Mouse (Mus musculus) layer of hippocampus, postnatal 10 days (tissue): ENCODE measurements around the gene Ttf2. TPM values are rescaled to one million over a fixed set of nuclear protein-coding genes. Genes with fewer than 3 reads are reported as not detected.

Experiments used
- DNase-seq, 2 experiments: peaks; one replicate each; pipeline ENCODE4 v3.0.0; 2021; ENCODE audit warnings: low spot score in 2 of 2
- total RNA-seq, 2 experiments: library from RNA; stranded (reverse); gene quantifications; 2 replicates each; pipeline ENCODE4 v1.2.3; 2021

Gene Ttf2
- total RNA-seq, 2 experiments from 2014 or later = 2.6 to 3.0 TPM

GRCm38 (mm10) chr3:100920611-100921140 lies 48.8 kb downstream of the Ttf2 start:
- no peak for DNase-seq

GRCm38 (mm10) chr3:100916844-100917243 lies 52.6 kb downstream of the Ttf2 start:
- no peak for DNase-seq

DNA sequence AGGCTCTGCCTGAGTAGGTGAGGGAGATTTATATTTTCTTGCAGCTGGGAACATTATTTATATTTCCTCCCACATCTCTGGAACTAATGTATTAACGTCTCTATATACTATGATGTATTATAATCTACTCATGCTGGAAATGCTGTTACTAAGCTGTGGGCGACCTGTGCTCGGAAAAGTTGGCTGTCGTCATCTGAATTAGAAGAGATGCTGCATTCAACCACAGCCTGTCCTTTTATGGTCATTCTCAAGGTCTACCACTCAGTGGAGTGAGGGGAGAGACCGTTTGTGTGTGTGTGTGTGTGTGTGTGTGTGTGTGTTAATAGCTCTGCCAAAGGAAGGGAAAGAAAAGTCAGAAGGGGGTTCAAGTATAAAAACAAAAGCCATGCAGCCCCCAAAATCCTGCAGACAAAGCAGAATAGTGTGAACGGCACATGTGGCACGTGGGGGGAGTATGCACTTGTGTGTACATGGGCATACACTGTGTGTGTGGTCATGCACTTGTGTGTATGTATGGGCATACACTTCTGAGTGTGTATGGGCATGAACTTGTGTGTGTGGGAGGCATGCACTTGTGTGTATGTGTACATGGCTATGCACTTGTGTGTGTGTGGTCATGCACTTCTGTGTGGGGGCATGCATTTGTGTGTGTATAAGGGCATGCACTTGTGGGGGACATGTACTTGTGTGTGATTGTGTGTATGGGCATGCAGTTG lies 57.8 kb downstream of the Ttf2 start:
- DNase-seq = no peak

GRCm38 (mm10) chr3:100911026-100911425 lies 58.4 kb downstream of the Ttf2 start:
- no peak for DNase-seq

DNA sequence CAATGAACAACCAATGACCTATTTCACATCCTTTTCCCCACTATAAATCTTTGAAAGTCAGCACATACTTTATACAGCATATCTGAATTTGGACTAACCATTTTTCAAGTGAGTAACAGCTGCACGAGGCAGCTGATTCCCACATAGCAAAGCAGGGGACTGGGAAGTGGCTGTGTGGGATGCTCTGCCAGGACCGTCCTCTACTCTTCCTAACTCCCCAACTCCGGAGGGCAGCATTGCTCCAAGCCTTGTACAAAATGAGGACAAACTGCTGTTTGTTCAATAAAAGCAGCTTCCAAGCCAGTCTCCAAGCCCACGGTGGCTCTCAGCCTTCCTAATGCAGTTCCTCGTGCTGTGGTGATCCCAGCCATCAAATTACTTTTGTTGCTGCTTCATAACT lies 58.8 kb downstream of the Ttf2 start:
- no peak for DNase-seq

GRCm38 (mm10) chr3:100908594-100908993 lies 60.9 kb downstream of the Ttf2 start:
- DNase-seq = no peak

DNA sequence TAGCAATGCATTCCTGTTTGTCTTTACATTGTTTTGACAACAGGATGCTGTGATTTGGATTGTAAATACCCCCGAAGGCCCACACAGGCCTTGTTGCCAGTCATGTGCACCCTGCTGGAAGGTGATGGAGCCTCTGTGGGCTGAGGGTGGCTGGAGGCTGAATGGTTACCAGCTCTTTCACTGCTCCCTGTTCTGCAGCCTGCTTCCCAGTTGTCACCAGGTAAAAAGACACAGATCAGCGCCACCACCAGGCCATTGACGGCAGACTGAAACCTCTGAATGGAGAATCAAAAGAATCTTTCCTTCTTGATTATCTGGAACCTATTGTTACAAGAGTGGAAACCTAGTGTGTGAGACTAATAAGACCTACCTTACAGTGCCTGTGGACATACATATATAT lies 62.5 kb downstream of the Ttf2 start:
- no peak for DNase-seq

DNA sequence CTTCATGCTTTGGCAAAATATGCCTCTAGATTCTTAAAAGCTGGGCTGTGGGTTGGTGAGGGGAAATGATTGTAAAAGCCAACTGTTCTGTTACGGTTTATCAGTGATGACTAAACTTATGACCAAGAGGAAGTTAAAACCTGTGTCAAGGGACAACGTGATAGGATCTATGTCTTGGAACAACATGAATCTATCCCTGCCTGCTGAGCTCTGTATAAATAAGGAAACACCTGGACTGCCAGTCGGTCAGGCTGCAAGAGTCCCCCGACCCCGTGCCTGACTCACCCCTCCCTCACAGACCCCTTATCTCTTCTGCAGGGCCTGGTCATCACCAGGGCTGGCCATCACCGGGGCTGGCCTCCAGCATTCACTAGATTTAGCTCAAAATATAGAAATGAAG lies 63.3 kb downstream of the Ttf2 start:
- no peak for DNase-seq

DNA sequence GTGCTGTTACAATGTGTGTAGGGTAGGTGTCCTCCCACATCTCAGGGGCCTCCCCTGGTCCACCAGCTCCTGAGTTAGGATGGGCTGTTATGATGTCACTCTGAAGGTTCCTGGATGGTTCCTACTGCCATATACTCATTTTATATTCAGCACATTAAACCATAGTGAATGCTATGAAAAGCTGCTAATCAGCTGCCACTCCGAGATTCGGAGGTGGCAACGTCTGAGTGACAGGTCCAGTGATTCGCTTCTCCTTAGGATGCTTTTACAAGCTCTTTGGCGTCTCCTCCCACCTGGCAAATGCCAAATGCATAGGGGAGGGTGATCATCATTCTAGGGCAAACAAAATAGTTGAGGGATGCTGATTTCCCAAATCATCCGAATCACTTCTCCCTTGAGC lies 74.0 kb downstream of the Ttf2 start:
- no peak for DNase-seq

DNA sequence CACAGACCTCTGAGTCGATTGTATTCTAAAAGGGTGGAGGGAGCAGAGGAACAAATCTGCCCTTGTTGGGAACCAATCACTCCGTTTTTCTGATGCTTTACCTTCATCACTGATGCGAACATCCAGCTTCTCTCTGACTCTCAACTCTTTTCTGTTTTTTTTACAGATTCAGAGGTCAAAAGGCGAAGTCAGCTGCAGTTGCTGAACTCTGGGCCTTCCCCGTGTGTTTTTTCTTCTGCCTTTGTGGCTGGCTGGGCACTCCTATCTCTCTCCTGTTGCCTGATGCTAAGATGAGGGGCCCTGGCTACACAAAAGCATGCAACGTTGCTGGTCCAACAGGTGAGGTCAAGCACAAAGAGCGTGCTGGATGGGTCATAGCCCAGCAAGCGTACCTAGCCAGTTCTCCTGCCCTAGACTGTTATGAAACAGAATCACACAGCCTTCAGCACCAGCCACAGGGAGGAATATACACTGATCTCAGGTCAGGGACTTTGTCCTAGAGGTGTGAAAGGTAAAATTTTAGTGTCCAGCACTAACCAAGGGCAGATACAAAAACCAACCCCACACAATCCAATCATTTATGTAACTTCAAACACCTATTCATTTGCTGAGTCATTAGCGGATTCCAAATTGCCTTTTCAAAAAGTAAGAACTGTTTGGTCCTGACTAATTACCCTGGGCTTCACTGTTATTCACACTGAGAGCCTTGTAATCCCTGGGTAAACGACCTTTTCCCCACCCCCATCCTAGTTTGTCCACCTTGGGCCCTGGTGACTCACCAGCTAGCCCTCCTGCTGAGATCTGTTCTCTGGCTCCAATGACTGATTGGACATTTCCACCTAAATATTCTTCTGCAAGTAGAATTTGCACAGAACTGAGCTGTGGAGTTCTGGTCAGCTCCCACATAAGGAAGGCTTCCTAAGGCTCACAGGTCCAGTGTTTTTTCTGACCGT lies 76.8 kb downstream of the Ttf2 start:
- no peak for DNase-seq

- DNase-seq = no peak
These were observed 79.1 kb downstream of the Ttf2 start for GRCm38 (mm10) chr3:100890406-100890805.

- no peak for DNase-seq
These were observed 80.2 kb downstream of the Ttf2 start for GRCm38 (mm10) chr3:100889234-100889633.

Other genes with a start within 250 kb of the Ttf2 start
- gene Vtcn1, start 144.2 kb downstream of the Ttf2 start, total RNA-seq = not detected
- gene Trim45, start 47.5 kb downstream of the Ttf2 start, total RNA-seq = 10 to 100 TPM in 1 of 2 experiments, 1 to 10 TPM in 1; 9.9 to 10.6 TPM
- under 1 TPM; 0.27 to 0.42 TPM for gene Cd101, start 59.9 kb upstream of the Ttf2 start, total RNA-seq
- 10 to 100 TPM; 30.4 to 30.8 TPM for gene Ptgfrn, start 140.6 kb upstream of the Ttf2 start, total RNA-seq